Mouse (Mus musculus) olfactory bulb, adult 2 months (tissue): ENCODE measurements at regions not wholly inside any gene's neighbourhood (a gene's known extent, or its start where the extent isn't known, plus 50 kb on each side); places are given as distances from the start of the nearest gene placed in this dataset.

Experiments
- H3K27ac ChIP-seq: fragments of 200-500 bp; 2 replicates; pipeline ENCODE4 v1.5.1; 2012; ENCODE audit warnings: low read depth, low read length; ENCODE audit not compliant: insufficient read depth
- H3K4me1 ChIP-seq: fragments of 200-500 bp; 2 replicates; pipeline ENCODE4 v1.6.1; 2012; ENCODE audit warnings: low read length; ENCODE audit not compliant: control insufficient read depth, insufficient read depth
- H3K4me3 ChIP-seq: fragments of 200-500 bp; 2 replicates; pipeline ENCODE4 v1.5.1; 2012; ENCODE audit warnings: mild to moderate bottlenecking, low read depth, low read length, moderate library complexity; ENCODE audit not compliant: insufficient read depth
- CTCF ChIP-seq: fragments of 200-500 bp; IDR thresholded peaks from 2 replicates; pipeline ENCODE4 v1.5.1; 2012; ENCODE audit warnings: low read depth, mild to moderate bottlenecking, low read length, moderate library complexity; ENCODE audit not compliant: insufficient read depth
- POLR2A ChIP-seq: fragments of 200-500 bp; IDR thresholded peaks from 2 replicates; pipeline ENCODE4 v1.6.1; 2012; ENCODE audit warnings: mild to moderate bottlenecking, low read depth, low read length, moderate library complexity; ENCODE audit not compliant: insufficient read depth
- WGBS: fragments of 180-500 bp; shearing (Covaris S2); methylation state at CpG from one replicate; pipeline ENCODE4 v1.1.7; 2018; 5-methylcytosine and 5-hydroxymethylcytosine counted together

GRCm38 (mm10) chr5:120368797-120369196, 62.7 kb upstream of the Lhx5 start:
- whole genome bisulfite sequencing, result 91% methylated on average over 1 of the region's 1 CpGs
- H3K27ac ChIP-seq, result no peak overlapping the region
- H3K4me1 ChIP-seq, result no peaks in the 10 kb centered on the region; the same call in 1 of the 2 replicates
- no peak overlapping the region for H3K4me3 ChIP-seq
- no peak for TF ChIP-seq POLR2A
- TF ChIP-seq CTCF, result no peak

- H3K27ac ChIP-seq, result no peak overlapping the region
- H3K4me1 ChIP-seq, result no peaks in the 10 kb centered on the region; the same call in 1 of the 2 replicates
- H3K4me3 ChIP-seq, result no peak overlapping the region
- TF ChIP-seq POLR2A (no peak), CTCF (no peak)
- WGBS, result 24% methylated on average over 15 of the region's 15 CpGs
These were observed 60.2 kb upstream of the Lhx5 start for GRCm38 (mm10) chr5:120371176-120371819.

- TF ChIP-seq POLR2A (no peak), CTCF (no peak)
- 88% methylated on average over 7 of the region's 7 CpGs for WGBS
These were observed 58.1 kb upstream of the Lhx5 start for GRCm38 (mm10) chr5:120373426-120373825.

More at GRCm38 (mm10) chr5:120373426-120373825, 58.1 kb upstream of the Lhx5 start:
- Histone ChIP-seq H3K4me1 (no peaks in the 10 kb centered on the region; the same call in 1 of the 2 replicates), H3K4me3 (no peak overlapping the region), H3K27ac (no peak overlapping the region)
